Comparison of ENCODE assay signal across 8 mouse cellular contexts in genomic region chr3:153944335-153944990, GRCm38 (mm10). TPM values are rescaled to one million over a fixed set of nuclear protein-coding genes. Genes with fewer than 3 reads are reported as not detected.
DNase-seq lines count a peak whose midpoint lies in the region; ATAC-seq lines count a peak whose summit lies in the region.

TSS of gene Acadm (minus strand) at chr3:153944632.

- WGBS in hindbrain, embryonic 15.5 days = under 1% methylated on average over 41 of the region's 41 CpGs

- ATAC-seq in hindbrain, embryonic 15.5 days (ENCODE audit: low FRiP score, low read depth) = peak; percentile 96

- H3K36me3 ChIP-seq in hindbrain, embryonic 15.5 days = no peaks in the 10 kb centered on the region; the same call in 1 of the 2 replicates

- peaks cover 17% of the 10 kb centered on the region for H3K4me1 ChIP-seq in hindbrain, embryonic 15.5 days (replicated peaks)

- no peaks in the 10 kb centered on the region for H3K9me3 ChIP-seq in hindbrain, embryonic 15.5 days

- H3K27me3 ChIP-seq in hindbrain, embryonic 15.5 days = no peaks in the 10 kb centered on the region

- DNase-seq in R1 (ENCODE audit: low read depth, low spot score) = peak; percentile 99
- DNase-seq in cerebellum, postnatal 25 days = peak; percentile 95 to 97
- DNase-seq in frontal cortex, postnatal 36 days (ENCODE audit: low spot score in 2 of 2) = peak; percentile 91 to 92
- DNase-seq in left cerebral cortex, adult 11 months (ENCODE audit: low spot score) = peak; percentile 93
- peak; percentile 98 for DNase-seq in lung, postnatal 4 days
- DNase-seq in retina, postnatal 7 days (ENCODE audit: low read depth, low spot score) = peak; percentile 90
- peak; percentile 94 for DNase-seq in urinary bladder, adult 2 months (ENCODE audit: low spot score)

- peak within 1 kb of the TSS; percentile 63 for H3K9ac ChIP-seq in hindbrain, embryonic 15.5 days

- H3K27ac ChIP-seq in hindbrain, embryonic 15.5 days (replicated peaks) = peak within 1 kb of the TSS; percentile 85

- H3K4me2 ChIP-seq in hindbrain, embryonic 15.5 days = peak within 1 kb of the TSS; percentile 62

- peak within 1 kb of the TSS; percentile 62 for H3K4me3 ChIP-seq in hindbrain, embryonic 15.5 days

RNA-seq across cellular contexts. Expression of gene Acadm, which starts in this region (rescaled TPM):
- 63.1 and 65.6 TPM in 2 replicates for polyA plus RNA-seq in hindbrain, embryonic 15.5 days (2015; fragmentation: Nextera tagmentation; extraction: Ambion mirVana)
- 109 and 111 TPM in 2 replicates for polyA plus RNA-seq in urinary bladder, adult 2 months (2012; rRNA removed)

Comparison
In these comparisons a context has a peak if more than half of its experiments do, and no peak if none do; other contexts are left out.
1. Peak in every context shown above with its lines: DNase-seq, ATAC-seq, H3K4me3 ChIP-seq and H3K27ac ChIP-seq.